Mouse (Mus musculus) olfactory bulb, adult 2 months (tissue): ENCODE results near the gene Efnb3.

Experiments used
- CTCF ChIP-seq: fragments of 200-500 bp; IDR thresholded peaks from 2 replicates; pipeline ENCODE4 v1.5.1; 2012; ENCODE audit warnings: low read depth, mild to moderate bottlenecking, low read length, moderate library complexity; ENCODE audit not compliant: insufficient read depth
- POLR2A ChIP-seq: fragments of 200-500 bp; IDR thresholded peaks from 2 replicates; pipeline ENCODE4 v1.6.1; 2012; ENCODE audit warnings: mild to moderate bottlenecking, low read depth, low read length, moderate library complexity; ENCODE audit not compliant: insufficient read depth

- TF ChIP-seq CTCF (no peak), POLR2A (no peak)
Observed at GRCm38 (mm10) chr11:69578301-69578700, 18.3 kb upstream of the Efnb3 start.
